Mouse (Mus musculus): ENCODE results near the gene Tbc1d24.

DNA sequence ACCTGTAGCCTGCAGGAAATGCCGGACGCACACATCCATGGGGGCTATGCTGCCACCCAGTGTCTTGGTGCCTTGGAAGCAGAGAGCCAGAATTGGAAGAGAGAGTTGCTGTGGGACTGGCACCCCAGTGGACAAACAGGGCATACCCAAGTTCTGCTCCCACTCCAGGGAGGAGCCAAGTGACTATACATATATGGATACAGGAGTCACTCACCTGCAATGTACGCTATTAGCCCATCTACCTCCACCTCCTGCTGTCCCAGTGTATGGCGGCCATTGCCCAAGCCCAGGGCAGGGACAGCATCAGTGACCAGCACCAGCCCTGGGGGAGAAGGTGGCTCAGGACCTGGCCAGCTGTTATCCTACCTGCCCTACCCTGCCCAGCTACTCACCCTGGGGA, 47.8 kb downstream of the Tbc1d24 start:
- TF ChIP-seq CTCF (conservative IDR thresholded peaks at IDR 0.05; ENCODE audit: low read length) = no peak
- TF ChIP-seq NANOG (IDR thresholded peaks at IDR 0.05; ENCODE audit: borderline replicate concordance, low read length) = no peak

All from E14TG2a.4 (cell line).